Mouse (Mus musculus): ENCODE measurements at regions not wholly inside any gene's neighbourhood (a gene's known extent, or its start where the extent isn't known, plus 50 kb on each side); places are given as distances from the start of the nearest gene placed in this dataset.

- DNase-seq (ENCODE audit: low spot score) = no peak
Measured at GRCm38 (mm10) chr3:35320844-35321393, 433.0 kb upstream of the Atp11b start.

- DNase-seq (ENCODE audit: low spot score) = no peak
Measured at GRCm38 (mm10) chr3:35321991-35322390, 431.9 kb upstream of the Atp11b start.

- DNase-seq (ENCODE audit: low spot score) = no peak
Measured at GRCm38 (mm10) chr3:35322899-35323298, 431.0 kb upstream of the Atp11b start.

- peak; percentile 87 for DNase-seq (ENCODE audit: low spot score)
Measured at GRCm38 (mm10) chr3:35323450-35324077, 430.3 kb upstream of the Atp11b start.

- DNase-seq (ENCODE audit: low spot score) = peak; percentile 62
Measured at GRCm38 (mm10) chr3:35324186-35324585, 429.7 kb upstream of the Atp11b start.

- no peak for DNase-seq (ENCODE audit: low spot score)
Measured at GRCm38 (mm10) chr3:35332534-35333272, 421.2 kb upstream of the Atp11b start.

- no peak for DNase-seq (ENCODE audit: low spot score)
Measured at GRCm38 (mm10) chr3:35334017-35334416, 419.9 kb upstream of the Atp11b start.

- peak; percentile 54 for DNase-seq (ENCODE audit: low spot score)
Measured at GRCm38 (mm10) chr3:35334546-35334945, 419.4 kb upstream of the Atp11b start.

- DNase-seq (ENCODE audit: low spot score) = no peak
Measured at GRCm38 (mm10) chr3:35335837-35336236, 418.1 kb upstream of the Atp11b start.

- no peak for DNase-seq (ENCODE audit: low spot score)
Measured at GRCm38 (mm10) chr3:35340525-35340924, 413.4 kb upstream of the Atp11b start.

- DNase-seq (ENCODE audit: low spot score) = peak; percentile 84
Measured at GRCm38 (mm10) chr3:35340935-35341800, 412.7 kb upstream of the Atp11b start.

- DNase-seq (ENCODE audit: low spot score) = no peak
Measured at GRCm38 (mm10) chr3:35341840-35342239, 412.1 kb upstream of the Atp11b start.

GRCm38 (mm10) chr3:35342584-35342983, 411.3 kb upstream of the Atp11b start:
- no peak for DNase-seq (ENCODE audit: low spot score)

- no peak for DNase-seq (ENCODE audit: low spot score)
Measured at GRCm38 (mm10) chr3:35343936-35344335, 410.0 kb upstream of the Atp11b start.

GRCm38 (mm10) chr3:35349114-35349513, 404.8 kb upstream of the Atp11b start:
- DNase-seq (ENCODE audit: low spot score) = no peak

GRCm38 (mm10) chr3:35353442-35353841, 400.5 kb upstream of the Atp11b start:
- DNase-seq (ENCODE audit: low spot score) = no peak

GRCm38 (mm10) chr3:35353920-35354319, 400.0 kb upstream of the Atp11b start:
- DNase-seq (ENCODE audit: low spot score) = no peak

- DNase-seq (ENCODE audit: low spot score) = no peak
Measured at GRCm38 (mm10) chr3:35354356-35354755, 399.6 kb upstream of the Atp11b start.

- no peak for DNase-seq (ENCODE audit: low spot score)
Measured at GRCm38 (mm10) chr3:35357111-35357510, 396.8 kb upstream of the Atp11b start.

GRCm38 (mm10) chr3:35358541-35358940, 395.4 kb upstream of the Atp11b start:
- no peak for DNase-seq (ENCODE audit: low spot score)

- no peak for DNase-seq (ENCODE audit: low spot score)
Measured at GRCm38 (mm10) chr3:35359288-35359687, 394.6 kb upstream of the Atp11b start.

- no peak for DNase-seq (ENCODE audit: low spot score)
Measured at GRCm38 (mm10) chr3:35360515-35360914, 393.4 kb upstream of the Atp11b start.

All from retina, embryonic 14.5 days (tissue).